Mouse (Mus musculus): ENCODE data around the gene Tspan13.

GRCm38 (mm10) chr12:36039541-36040084, 2.7 kb downstream of the Tspan13 start:
- no peak for TF ChIP-seq CTCF (IDR thresholded peaks at IDR 0.05; ENCODE audit: insufficient read depth, low read depth, low read length)
- TF ChIP-seq POLR2A (IDR thresholded peaks at IDR 0.05; ENCODE audit: insufficient read depth, low read depth, low read length) = no peak

All from olfactory bulb, adult 2 months (tissue).